Mouse (Mus musculus) lung, postnatal 0 days (tissue): Measurements from ENCODE around the gene Ifnl3.
A peak's percentile ranks its signal among the peaks of the same experiment; 100 is the strongest.

Experiments
- CTCF ChIP-seq: IDR thresholded peaks from 2 replicates; pipeline ENCODE4 v1.5.1; 2016; ENCODE audit warnings: antibody characterized with exemption, mild to moderate bottlenecking
- EP300 ChIP-seq: IDR thresholded peaks from 2 replicates; pipeline ENCODE4 v1.6.1; 2016; ENCODE audit warnings: antibody characterized with exemption, mild to moderate bottlenecking, control low read depth

DNA sequence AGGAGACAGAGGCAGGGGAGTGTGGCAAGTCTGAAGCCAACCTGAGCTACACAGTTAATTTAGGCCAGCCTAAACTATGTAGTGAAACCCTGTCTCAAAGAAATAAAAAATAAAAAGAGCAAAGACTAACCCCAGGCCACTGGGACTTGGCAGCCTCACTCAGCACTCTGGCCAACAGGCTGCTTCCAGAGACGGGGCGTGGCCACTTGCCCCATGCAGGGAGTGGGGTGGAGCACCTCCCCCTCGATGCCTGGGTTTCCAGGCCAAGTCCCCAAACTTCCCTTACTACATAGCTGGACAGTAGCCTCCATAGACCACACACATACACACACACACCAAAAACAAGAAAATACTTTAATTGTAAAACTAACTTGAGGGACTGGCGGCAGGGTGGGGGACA is 35.9 kb downstream of the Ifnl3 start:
- no peak for TF ChIP-seq CTCF
- TF ChIP-seq EP300 = peak; percentile 31; the same call in 1 of the 2 replicates
